Mouse (Mus musculus): ENCODE results near the gene Pola2. TPM values are rescaled to one million over a fixed set of nuclear protein-coding genes. Genes with fewer than 3 reads are reported as not detected.

Gene Pola2
- polyA plus RNA-seq (2012; rRNA removed; ENCODE audit: low replicate concordance): 29.4 and 31.2 TPM in 2 replicates

GRCm38 (mm10) chr19:5963883-5964562 is at the start of gene Pola2:
TSS of gene Pola2 (minus strand) at chr19:5964202.

GRCm38 (mm10) chr19:5986043-5986442 is 22.0 kb upstream of the Pola2 start, which contains the start of gene Slc22a20:
TSS of gene Slc22a20 (minus strand) at chr19:5986143.

GRCm38 (mm10) chr19:5924713-5925093 is 39.3 kb downstream of the Pola2 start, which contains the start of gene Cdc42ep2:
TSS of gene Cdc42ep2 (minus strand) at chr19:5924816.

GRCm38 (mm10) chr19:5913007-5913719 is 50.8 kb downstream of the Pola2 start, which contains the start of gene Dpf2:
TSS of gene Dpf2 (minus strand) at chr19:5913010.

GRCm38 (mm10) chr19:5894002-5894678 is 69.9 kb downstream of the Pola2 start, which contains the start of gene Tigd3:
TSS of gene Tigd3 (minus strand) at chr19:5894149.

Other genes with a start within 250 kb of the Pola2 start
- 67.9 and 83.9 TPM in 2 replicates for gene Ehbp1l1, start 237.9 kb downstream of the Pola2 start, polyA plus RNA-seq (2012; rRNA removed; ENCODE audit: low replicate concordance)
- 93.2 and 129 TPM in 2 replicates for gene Fam89b, start 234.5 kb downstream of the Pola2 start, polyA plus RNA-seq (2012; rRNA removed; ENCODE audit: low replicate concordance)
- gene Ltbp3, start 223.3 kb downstream of the Pola2 start, polyA plus RNA-seq (2012; rRNA removed; ENCODE audit: low replicate concordance): 22.6 and 31.6 TPM in 2 replicates
- 42.2 and 55.8 TPM in 2 replicates for gene Scyl1, start 192.8 kb downstream of the Pola2 start, polyA plus RNA-seq (2012; rRNA removed; ENCODE audit: low replicate concordance)
- 28.3 and 53.0 TPM in 2 replicates for gene Frmd8, start 88.9 kb downstream of the Pola2 start, polyA plus RNA-seq (2012; rRNA removed; ENCODE audit: low replicate concordance)
- gene Slc25a45, start 86.4 kb downstream of the Pola2 start, polyA plus RNA-seq (2012; rRNA removed; ENCODE audit: low replicate concordance): 349 and 397 TPM in 2 replicates
- 1.5 and 2.8 TPM in 2 replicates for gene Tigd3, start 70.1 kb downstream of the Pola2 start, polyA plus RNA-seq (2012; rRNA removed; ENCODE audit: low replicate concordance)
- gene Dpf2, start 51.2 kb downstream of the Pola2 start, polyA plus RNA-seq (2012; rRNA removed; ENCODE audit: low replicate concordance): 46.6 and 58.0 TPM in 2 replicates
- 9.9 and 31.6 TPM in 2 replicates for gene Cdc42ep2, start 39.4 kb downstream of the Pola2 start, polyA plus RNA-seq (2012; rRNA removed; ENCODE audit: low replicate concordance)
- not detected in 2 replicates for gene Slc22a20, start 21.9 kb upstream of the Pola2 start, polyA plus RNA-seq (2012; rRNA removed; ENCODE audit: low replicate concordance)
- 53.6 and 106 TPM in 2 replicates for gene Capn1, start 51.7 kb upstream of the Pola2 start, polyA plus RNA-seq (2012; rRNA removed; ENCODE audit: low replicate concordance)
- gene Syvn1, start 82.4 kb upstream of the Pola2 start, polyA plus RNA-seq (2012; rRNA removed; ENCODE audit: low replicate concordance): 87.1 and 103 TPM in 2 replicates
- 11.4 and 11.7 TPM in 2 replicates for gene Mrpl49, start 93.6 kb upstream of the Pola2 start, polyA plus RNA-seq (2012; rRNA removed; ENCODE audit: low replicate concordance)
- gene Fau, start 93.6 kb upstream of the Pola2 start, polyA plus RNA-seq (2012; rRNA removed; ENCODE audit: low replicate concordance): 1,687 and 2,398 TPM in 2 replicates
- 63.5 and 115 TPM in 2 replicates for gene Znhit2, start 97.0 kb upstream of the Pola2 start, polyA plus RNA-seq (2012; rRNA removed; ENCODE audit: low replicate concordance)
- gene Tm7sf2, start 104.2 kb upstream of the Pola2 start, polyA plus RNA-seq (2012; rRNA removed; ENCODE audit: low replicate concordance): 57.9 and 67.5 TPM in 2 replicates
- 42.6 and 68.1 TPM in 2 replicates for gene Vps51, start 113.0 kb upstream of the Pola2 start, polyA plus RNA-seq (2012; rRNA removed; ENCODE audit: low replicate concordance)
- gene Tmem262, start 115.8 kb upstream of the Pola2 start, polyA plus RNA-seq (2012; rRNA removed; ENCODE audit: low replicate concordance): not detected in 2 replicates
- gene Gm28374, start 118.1 kb upstream of the Pola2 start, polyA plus RNA-seq (2012; rRNA removed; ENCODE audit: low replicate concordance): 0.21 and 0.28 TPM in 2 replicates
- 103 and 136 TPM in 2 replicates for gene Zfpl1, start 120.8 kb upstream of the Pola2 start, polyA plus RNA-seq (2012; rRNA removed; ENCODE audit: low replicate concordance)
- gene Cdca5, start 120.8 kb upstream of the Pola2 start, polyA plus RNA-seq (2012; rRNA removed; ENCODE audit: low replicate concordance): 2.0 and 2.6 TPM in 2 replicates
- gene AC131692.1, start 130.2 kb upstream of the Pola2 start, polyA plus RNA-seq (2012; rRNA removed; ENCODE audit: low replicate concordance): not detected in 2 replicates
- gene Naaladl1, start 141.6 kb upstream of the Pola2 start, polyA plus RNA-seq (2012; rRNA removed; ENCODE audit: low replicate concordance): 39.6 and 913 TPM in 2 replicates
- 53.0 and 57.0 TPM in 2 replicates for gene Sac3d1, start 154.4 kb upstream of the Pola2 start, polyA plus RNA-seq (2012; rRNA removed; ENCODE audit: low replicate concordance)
- 52.8 and 64.5 TPM in 2 replicates for gene Snx15, start 164.1 kb upstream of the Pola2 start, polyA plus RNA-seq (2012; rRNA removed; ENCODE audit: low replicate concordance)
- gene Batf2, start 176.8 kb upstream of the Pola2 start, polyA plus RNA-seq (2012; rRNA removed; ENCODE audit: low replicate concordance): 76.0 and 120 TPM in 2 replicates
- 116 and 148 TPM in 2 replicates for gene Arl2, start 177.3 kb upstream of the Pola2 start, polyA plus RNA-seq (2012; rRNA removed; ENCODE audit: low replicate concordance)
- gene Majin, start 220.2 kb upstream of the Pola2 start, polyA plus RNA-seq (2012; rRNA removed; ENCODE audit: low replicate concordance): 0.43 and 0.57 TPM in 2 replicates

Measured in duodenum, adult 2 months (tissue).